Mouse (Mus musculus) left cerebral cortex, postnatal 10 days (tissue): ENCODE measurements around the gene Aifm3. TPM values are rescaled to one million over a fixed set of nuclear protein-coding genes. Genes with fewer than 3 reads are reported as not detected.
A peak's percentile ranks its signal among the peaks of the same experiment; 100 is the strongest.

Source experiments
- DNase-seq, 2 experiments: peaks; one replicate each; pipeline ENCODE4 v3.0.0; 2021 to 2022; ENCODE audit warnings: low spot score in 2 of 2, mixed read lengths in 1 of 2; ENCODE audit errors: extremely low spot score in 1 of 2
- intact Hi-C: fragments of 180-260 bp; cut with DNase I; formaldehyde crosslinking; loops from one replicate; pipeline ENCODE4 v1.15.1; 2025
- total RNA-seq, 2 experiments: library from RNA; stranded (reverse); gene quantifications; 2 replicates each; pipeline ENCODE4 v1.2.3; 2021

Gene Aifm3
- total RNA-seq = 10 to 100 TPM; 24.4 to 27.2 TPM

DNA sequence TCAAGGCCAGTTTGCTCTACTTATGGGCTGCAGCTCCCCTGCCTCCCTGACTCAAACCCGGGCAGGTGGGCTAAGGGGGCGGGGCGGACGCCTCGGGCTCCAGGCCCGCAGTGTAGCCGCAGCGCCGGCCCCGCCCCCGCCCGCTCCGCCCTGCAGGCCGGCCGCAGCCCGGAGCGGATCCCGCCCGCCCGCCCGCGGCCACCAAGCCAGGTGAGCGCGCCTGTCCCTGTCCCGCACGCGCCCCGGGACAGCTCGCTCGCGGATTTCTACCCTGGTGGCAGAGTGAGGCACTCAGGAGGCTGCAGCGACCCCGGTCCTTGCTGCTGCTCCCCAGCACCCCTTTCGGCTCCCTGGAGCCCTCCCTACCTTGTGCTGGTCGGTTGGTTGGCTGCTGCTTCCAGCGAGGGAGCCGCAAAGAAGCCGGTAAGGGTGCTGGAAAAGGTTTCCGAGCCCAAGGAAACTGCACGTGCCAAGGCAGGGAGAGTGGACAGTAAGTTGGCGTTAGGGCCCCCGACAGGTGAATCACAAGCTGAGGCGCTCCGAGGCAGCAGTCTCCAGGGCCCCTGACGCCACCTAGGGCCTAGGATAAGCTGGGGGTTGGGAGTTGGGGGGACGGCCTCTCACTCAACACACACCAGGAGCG, at the start of gene Aifm3:
Gene Aifm3, plus strand, starts transcription at position 143 of the 643 bp plus-strand sequence.
- intact Hi-C loops = no loop called here
- DNase-seq = no peak

DNA sequence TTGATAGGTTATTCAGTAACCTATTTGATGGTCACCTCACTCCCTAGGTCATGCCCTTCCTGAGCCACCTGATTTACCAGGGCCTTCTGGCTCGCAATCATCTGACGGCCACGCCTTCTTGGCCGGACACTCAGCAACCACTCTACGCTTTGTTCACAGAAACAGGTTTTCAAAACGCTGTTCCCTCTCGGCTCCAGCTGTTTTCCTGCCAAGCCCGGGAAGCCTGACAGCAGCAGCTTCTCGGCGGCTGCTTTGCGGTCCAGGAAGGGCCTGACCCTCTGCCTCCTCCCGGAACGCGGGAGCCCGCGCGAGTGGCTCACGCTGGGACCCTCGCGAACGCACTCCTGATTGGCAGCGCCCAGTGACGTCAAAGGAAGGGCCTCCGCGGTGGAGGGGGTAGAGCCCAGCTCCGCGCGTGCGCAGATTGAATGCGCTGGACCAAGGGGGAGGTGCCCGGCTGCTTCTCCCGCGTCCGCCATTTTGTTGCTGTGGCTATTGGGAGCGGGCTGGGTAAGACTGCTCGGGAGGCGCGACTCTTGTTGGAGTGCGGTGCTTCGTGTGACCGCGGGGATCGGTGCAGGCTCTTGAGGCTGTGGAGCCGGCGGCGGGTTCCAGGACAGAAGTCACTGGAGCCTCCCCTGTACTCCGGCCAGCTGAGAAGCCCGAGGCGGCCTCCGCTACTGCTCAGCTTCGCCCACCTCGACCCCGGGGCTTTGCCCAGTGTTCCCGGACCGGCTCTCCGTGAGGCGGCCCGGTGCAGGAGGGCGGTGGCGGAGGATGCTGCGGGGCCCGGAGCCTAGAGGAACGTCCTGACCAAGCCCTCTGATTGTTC, 37.7 kb upstream of the Aifm3 start, which contains the start of gene Crkl:
Gene Crkl, plus strand, starts transcription at position 447 of the 832 bp plus-strand sequence.
- DNase-seq = peak; percentile 97 to 99
- intact Hi-C loops = loop anchor here (2.0 kb wide), 1 partner anchor 45 kb away; the partner anchor contains the start of gene Pi4ka

DNA sequence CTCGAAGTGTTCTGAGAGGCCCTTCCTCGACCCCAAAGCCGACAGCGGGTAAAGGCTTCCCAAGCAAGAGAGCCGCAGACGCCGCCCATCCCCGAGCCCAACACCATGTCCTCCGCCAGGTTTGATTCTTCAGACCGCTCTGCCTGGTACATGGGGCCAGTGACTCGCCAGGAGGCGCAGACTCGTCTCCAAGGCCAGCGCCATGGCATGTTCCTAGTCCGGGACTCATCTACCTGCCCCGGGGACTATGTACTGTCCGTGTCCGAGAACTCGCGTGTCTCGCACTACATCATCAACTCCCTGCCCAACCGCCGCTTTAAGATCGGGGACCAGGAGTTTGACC, 37.1 kb upstream of the Aifm3 start:
- intact Hi-C loops = loop anchor here (2.0 kb wide), 1 partner anchor 46 kb away; the partner anchor contains the start of gene Pi4ka
- peak; percentile 36 to 64 for DNase-seq

DNA sequence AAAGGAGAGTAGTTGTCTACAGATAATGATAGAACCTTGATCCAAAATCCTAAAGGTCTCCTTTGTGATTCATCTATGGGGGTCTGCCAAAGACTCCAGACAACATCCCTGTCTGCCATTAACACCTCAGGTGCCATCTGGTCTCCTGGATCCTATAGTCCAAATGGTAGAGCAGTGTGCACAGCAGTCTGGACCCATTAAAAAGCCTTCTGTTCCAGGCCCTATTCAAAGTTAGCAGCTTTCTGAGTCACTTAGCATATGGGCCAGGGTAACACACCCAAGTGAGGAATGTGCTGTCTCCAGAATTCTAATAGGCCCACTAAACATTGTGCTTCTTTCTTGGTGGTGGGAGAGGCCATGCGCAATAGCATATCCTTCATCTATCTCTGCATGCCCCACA, 32.5 kb upstream of the Aifm3 start:
- no peak for DNase-seq
- intact Hi-C loops = no loop called here

DNA sequence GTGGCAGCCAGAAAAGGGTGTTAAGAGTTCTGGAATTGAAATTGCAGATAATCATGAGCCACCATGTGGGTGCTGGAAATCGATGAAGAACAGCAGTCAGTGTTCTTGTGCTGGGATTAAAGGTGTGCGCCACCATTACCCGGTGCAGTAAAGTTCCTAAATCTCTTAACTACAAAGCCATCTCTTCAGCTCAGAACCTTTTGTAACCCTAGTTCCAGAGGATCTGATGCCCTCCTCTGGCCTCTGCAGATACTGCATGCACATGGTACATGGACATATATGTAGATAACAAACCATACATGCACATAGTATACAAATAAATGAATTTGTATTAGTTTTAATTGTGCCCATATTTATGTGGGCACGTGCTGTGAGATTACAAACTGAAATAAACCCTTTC, 29.2 kb upstream of the Aifm3 start:
- intact Hi-C loops = no loop called here
- DNase-seq = no peak

DNA sequence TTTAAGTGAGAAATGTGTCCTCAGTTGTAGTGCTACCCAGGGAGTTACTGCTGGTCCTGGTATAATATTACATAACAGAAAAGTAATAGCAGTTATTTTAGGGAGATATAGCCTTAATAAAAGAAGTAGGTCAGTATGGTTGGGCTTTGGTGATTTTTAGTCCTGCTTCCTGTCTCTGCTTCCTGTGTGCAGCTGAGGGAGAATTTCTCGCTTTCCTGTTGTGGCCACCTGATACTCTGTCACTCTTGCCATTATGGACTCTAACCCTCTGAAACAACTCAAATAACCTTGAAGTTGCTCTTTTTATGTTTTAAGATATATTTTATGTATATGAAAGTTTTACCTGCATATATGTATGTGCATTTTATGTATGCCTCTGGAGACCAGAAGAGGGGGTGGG, 27.8 kb upstream of the Aifm3 start:
- intact Hi-C loops = no loop called here

DNA sequence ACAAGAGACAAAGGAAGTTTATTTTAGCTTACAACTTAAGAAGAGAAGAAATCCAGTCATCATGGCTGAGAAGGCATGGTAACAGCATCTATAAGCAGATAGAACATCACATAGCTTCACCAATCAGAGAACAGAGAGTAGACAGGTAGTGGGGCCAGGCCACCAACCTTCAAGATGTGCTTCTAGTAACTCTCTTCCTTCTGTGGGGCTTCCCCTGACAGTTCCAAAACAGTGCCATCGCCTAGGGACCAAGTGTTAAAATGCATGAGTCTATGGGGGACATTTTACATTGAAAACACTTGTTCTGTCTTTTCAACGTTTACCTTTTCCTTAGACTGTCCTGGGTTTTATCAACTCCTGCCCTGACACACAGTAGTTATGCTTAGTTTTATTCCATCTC, 26.2 kb upstream of the Aifm3 start:
- intact Hi-C loops = no loop called here
- DNase-seq = no peak

More for the DNA sequence above, 27.8 kb upstream of the Aifm3 start:
- no peak for DNase-seq

DNA sequence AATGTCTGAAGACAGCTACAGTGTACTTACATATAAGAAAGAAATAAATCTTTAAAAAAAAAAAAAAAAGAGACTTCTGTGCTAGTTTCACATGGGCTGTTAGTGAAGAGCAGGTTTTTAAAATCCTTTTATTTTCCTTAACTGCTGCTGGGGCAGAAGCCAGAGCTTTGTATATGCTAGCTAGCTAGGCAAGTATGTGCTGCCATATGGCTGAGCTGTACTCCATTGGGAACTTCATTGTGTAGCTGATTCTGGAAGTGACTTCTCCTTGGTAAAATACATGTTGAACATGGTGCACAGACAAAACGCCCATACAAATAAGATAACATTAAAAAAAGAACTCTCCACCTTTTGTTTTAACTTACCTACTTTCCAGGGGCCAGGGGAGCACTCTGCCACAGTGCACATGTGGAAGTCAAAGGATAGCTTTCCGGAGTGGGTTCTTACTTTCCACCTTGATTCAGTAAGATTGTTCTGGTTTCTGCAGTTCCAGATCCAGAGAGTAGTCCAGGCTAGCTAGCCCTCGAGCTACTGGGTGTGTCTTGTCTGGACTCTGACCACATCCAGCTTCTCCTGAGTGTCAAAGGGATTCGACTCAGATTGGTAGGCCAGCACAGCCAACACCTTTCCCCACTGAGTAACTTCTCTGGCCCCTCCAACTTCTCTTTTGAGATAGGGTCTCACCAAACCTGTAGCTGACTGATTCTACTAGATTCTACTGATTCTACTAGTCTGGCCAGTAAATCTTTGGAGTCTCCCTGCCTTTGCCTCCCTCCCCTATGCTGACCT, 22.3 kb upstream of the Aifm3 start:
- intact Hi-C loops = no loop called here
- no peak for DNase-seq

DNA sequence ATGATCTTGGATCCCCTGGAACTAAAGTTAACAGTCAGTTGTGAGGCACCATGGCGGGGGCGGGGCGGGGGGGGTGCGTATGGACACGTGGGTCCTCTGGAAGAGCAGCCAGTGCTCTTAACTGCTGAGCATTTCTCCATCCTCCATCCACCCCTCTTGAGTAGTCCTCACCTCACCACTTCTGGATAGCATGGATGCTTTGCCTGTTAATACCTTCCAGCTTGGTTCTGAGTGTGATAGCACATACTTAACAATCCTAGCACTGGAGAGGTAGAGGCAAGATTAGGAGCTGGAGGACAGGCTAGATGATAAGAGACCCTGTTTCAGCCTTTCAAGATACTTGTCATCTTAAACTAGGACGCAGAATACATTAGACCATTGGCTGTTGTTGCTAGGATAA, 16.9 kb upstream of the Aifm3 start:
- DNase-seq = no peak
- intact Hi-C loops = no loop called here

DNA sequence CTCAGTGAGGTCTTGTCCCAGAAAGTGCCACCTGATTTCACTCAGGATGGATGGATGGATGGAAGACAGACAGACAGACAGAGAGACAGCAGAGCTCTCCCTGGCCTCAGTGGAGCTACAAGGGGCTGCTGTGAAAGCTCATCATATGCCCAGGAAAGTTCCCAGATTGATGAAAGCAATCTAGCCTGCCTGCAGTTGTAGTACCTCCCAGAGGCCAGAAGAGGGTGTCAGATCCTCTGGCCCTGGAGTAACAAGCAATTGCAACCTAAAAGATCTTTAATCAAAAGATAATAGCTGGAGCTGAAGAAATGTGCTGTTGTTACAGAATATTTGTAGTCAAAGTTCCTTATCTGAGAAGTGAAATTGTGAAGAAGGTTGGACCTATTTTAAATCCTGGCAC, 15.3 kb upstream of the Aifm3 start:
- no peak for DNase-seq
- intact Hi-C loops = no loop called here

DNA sequence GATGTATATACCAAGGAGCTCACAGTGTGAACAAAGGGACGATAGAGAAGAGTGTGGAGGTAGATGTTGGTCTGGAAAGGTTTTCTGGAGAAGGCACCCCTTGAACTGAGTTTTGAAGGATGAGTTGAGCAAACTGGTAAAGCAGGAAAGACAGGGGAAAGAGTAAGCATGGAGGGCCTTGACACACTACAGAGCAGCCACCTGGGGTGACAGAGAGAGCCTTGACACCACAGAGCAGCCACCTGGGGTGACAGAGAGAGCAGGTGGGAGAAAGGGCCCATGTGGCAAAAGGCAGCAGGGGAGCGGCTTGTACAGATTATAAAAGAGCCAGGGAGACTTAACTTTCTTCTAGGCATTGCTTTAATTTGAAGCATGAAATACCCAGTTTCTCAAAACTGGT, 14.7 kb upstream of the Aifm3 start:
- no peak for DNase-seq
- intact Hi-C loops = no loop called here

DNA sequence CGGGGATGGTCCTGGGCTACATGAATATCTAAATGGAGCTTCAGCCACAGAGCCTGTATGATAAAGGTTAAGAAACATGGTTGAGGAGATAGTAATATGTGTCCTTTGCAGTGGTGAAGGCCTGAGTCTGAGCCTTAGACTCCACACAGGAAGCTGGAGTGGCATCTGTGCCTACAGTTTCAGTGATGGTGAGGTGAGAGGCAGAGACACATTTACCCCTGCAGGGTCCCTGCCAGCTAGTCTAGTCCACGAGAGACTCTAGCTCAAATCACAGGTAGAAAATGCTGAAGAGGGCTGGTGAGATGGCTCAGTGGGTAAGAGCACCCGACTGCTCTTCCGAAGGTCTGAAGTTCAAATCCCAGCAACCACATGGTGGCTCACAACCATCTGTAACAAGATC, 14.1 kb upstream of the Aifm3 start:
- DNase-seq = no peak
- intact Hi-C loops = no loop called here

DNA sequence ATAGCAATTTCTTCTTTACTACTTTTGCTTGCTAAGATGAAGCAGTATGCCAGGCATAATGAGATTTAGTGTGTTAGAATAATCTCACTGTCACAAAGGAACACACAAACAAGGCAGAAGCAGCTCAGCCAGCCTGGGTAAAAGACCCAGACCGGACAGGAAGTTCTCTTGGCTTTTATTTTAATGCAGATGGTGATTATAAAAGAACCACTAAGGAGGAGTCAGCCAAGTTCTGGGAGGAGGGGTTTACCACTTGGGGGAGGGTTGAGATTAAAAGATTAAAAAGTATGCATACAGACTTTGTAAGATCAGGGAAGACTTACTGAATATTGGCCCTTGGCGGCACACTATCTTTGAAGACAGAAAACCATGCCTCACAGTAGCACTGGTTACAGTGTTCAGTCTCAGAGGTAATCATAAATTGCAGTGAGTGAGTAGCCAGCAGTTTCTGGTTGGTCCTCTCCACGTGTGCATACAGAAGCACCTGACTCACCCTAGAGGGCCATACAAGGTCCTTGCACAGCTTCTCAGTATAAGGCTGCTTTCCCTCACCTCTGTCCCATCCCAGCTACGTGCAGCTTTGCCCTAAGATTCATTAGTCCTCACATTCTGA, 11.0 kb upstream of the Aifm3 start:
- intact Hi-C loops = no loop called here
- no peak for DNase-seq

DNA sequence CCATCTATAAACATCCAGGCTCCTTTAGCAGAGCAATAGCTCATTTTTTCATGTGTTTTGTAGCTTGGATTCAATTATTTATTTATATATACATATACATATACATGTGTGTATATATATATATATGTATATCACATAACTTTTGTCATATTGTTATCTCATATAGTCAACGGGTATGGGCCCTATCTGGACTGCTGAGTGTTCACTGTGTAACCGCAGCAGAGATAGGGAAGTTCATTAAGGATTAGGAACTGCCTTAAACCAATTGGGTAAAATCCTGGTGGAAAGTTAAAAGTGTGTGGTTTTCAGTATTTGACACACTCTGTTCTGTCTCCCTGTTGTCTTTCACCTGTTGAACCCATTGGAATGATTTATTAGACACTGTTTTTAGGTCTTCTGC, 7.9 kb upstream of the Aifm3 start:
- intact Hi-C loops = no loop called here
- DNase-seq = no peak

DNA sequence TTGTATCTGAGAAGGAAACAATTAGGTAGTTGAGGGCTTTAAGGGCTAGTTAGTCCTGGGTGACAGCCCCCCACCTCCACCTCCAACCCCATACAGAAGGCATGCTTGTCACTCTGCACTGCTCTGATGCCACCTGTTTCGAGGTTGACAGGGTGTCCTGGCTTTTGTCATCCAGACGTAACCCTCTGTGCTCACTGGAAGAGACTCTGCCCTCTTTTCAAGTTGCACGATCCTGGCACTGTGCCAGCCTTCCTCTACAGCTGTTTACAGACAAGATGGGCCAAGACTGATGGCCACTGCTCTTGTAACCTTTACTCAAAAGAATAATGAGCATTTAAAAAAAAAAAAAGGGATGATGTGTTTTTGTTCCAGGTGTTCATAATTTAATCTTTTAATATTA, 2.9 kb upstream of the Aifm3 start:
- intact Hi-C loops = no loop called here
- DNase-seq = peak in 1 of 2 experiments; percentile 57

DNA sequence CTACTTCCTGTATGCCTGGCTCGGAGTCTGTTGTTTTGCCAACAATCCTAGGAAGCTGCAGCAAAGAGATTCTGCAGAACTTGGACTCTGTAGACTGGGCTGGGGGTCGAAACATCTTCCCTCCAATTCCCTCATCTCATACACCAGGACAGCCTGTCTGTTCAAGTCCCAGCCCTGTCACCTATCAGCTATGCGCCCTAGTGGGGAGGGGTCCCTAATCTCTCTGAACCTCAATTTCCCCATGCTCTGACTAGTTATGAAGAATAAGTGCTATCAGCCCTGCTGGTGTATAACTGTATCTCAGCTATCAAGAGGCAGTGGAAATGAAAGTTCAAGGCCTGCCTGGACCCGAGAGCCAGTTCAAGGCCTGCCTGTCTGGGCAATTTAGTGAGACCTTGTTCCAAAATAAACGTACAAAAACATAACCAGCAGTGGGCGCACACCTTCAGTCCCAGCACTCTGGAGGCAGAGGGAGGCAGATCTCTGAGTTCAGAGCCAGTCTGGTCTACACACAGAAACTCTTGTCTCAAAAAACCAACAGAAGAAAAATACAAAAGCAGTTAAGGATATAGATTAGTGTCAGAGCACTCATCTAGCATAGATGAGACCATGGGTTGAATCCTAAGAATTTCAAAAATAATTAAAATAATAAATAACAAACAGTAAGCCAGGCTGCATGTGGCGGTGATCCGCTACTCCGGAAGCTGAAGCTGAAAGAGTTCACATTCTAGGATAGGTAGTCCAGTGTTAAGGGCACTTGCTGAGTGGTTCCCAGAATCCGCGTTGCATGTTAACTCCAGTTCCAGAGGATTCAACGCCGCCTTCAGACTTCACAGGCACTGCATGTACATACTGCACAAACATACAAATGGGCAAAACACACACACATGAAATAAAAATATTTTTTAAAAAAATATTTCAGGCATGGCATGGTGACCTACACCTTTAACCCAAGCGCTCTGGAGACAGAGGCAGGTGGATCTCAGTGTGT, 638 bp upstream of the Aifm3 start:
- DNase-seq = no peak
- intact Hi-C loops = no loop called here

DNA sequence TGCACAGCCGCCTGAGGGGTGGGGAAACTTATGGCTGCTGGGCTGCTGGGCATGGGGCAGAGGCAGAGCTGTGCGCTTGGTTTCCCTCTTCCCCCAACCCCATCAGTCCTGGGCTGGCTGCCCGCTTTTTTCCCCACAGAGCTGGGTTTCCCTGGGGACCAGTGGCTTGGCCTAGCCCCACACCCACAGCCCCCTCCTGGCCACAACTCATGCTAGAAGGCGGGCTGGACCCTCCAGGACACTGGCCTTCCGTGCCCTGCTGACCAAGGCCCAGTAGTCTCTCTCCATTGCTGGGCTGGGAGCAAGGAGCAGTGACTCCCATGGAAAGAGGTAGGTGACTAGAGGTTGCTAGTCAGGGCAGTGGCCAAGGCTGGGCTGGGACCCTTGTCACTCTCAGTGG, 1.7 kb downstream of the Aifm3 start:
- intact Hi-C loops = no loop called here
- peak in 1 of 2 experiments; percentile 65 for DNase-seq

DNA sequence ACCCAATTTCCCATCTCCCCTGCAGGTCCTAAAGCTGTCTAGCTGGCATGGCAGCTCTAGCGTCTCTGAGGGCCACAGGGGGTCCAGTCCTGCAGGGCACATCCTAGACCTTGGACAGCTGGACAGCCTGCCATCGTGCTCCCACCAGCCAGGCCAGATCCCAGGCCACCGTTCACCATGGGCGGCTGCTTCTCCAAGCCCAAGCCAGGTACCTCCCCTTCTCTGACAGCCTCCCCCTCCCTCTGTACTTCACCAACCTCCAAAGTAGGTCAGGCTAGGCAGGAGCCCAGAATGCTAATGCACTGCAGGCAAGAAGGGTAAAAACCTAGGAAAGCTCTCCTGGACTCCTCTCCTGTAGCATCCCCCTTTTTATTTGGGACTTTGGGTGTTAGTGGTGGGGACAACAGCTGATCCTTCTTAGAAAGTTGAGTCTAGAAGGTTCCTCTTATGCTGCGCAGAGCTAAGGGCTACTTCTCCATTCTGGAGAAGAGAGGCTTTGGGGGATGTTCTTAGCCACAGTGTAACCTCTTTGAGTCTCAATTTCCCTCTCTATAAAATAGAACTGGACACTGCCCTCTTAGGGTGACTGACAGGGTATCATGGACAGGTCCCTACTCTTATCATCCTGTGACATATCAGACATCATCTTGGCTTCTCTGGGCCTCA, 2.6 kb downstream of the Aifm3 start:
- DNase-seq = no peak
- intact Hi-C loops = no loop called here
